Mouse (Mus musculus): ENCODE data around the gene Csf1. TPM values are rescaled to one million over a fixed set of nuclear protein-coding genes. Genes with fewer than 3 reads are reported as not detected.

The Csf1 gene
- polyA plus RNA-seq, 1 experiment = 2.8 TPM

DNA sequence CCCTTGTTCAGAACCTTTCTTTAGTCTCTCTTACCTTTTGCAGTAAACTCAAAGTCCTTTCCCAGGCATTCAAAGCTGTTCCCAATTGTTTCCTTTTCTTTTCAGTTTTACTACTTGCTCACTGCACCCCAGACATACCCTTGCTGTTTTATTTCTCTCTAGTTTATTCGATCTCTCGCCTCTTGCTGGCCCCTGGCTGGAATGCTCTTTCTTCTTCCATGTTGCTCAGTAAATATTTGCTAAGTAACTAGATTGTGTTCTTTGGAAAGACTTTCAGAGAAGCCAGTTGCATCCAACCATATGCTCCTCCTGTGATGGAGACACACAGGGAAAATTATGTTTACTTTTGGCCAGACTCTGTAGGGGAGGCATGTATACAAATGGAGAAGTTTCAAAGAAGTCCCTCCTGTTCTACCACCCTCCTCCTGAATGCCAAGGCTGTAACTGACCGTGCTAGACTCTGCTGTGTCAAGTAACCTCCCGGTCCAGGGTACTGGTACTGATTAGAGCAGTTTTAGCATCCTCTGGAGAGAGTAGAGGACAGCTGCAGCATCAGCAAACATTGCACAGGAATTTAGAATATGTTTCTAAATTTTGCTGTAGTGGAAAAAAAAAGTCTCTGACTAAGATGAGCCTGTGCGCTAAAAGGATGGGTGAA lies 45.9 kb downstream of the Csf1 start:
- H3K4me1 ChIP-seq (ENCODE audit: control insufficient read depth, insufficient read depth, low read length) = no peaks in the 10 kb centered on the region
- no peaks in the 10 kb centered on the region for H3K27me3 ChIP-seq (ENCODE audit: control insufficient read depth, insufficient read depth, low read length)
- no peak overlapping the region for H3K4me3 ChIP-seq (ENCODE audit: control insufficient read depth, low read depth, low read length)
- H3K27ac ChIP-seq (ENCODE audit: control insufficient read depth, insufficient read depth, low read depth, low read length) = no peak overlapping the region
- no peaks in the 10 kb centered on the region for H3K36me3 ChIP-seq (ENCODE audit: control insufficient read depth, insufficient read depth, low read length)
- no peak for TF ChIP-seq CTCF (IDR thresholded peaks at IDR 0.05; ENCODE audit: control insufficient read depth, insufficient read depth, insufficient replicate concordance, low read depth, low read length)
- no peak for TF ChIP-seq POLR2A (IDR thresholded peaks at IDR 0.05; ENCODE audit: control insufficient read depth, low read depth, low read length)

DNA sequence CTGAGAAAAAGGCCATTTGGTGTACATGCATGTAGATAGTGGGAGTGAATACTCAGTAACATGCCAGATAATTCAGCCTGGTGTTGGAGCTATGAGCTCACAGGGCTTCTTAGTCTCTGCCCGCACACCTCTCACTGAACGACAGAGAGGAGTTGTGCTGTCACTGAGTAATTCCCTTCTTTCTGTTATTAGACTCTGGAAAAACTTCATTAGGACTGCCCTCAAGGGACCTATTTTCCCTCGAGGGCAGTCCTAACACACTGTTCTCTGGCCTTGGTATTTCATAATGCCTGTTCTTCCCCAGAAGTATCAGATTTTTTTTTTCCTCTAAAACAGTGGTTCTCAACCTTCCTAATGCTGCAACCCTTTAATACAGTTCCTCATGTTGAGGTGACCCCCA lies 48.2 kb downstream of the Csf1 start:
- no peaks in the 10 kb centered on the region for H3K36me3 ChIP-seq (ENCODE audit: control insufficient read depth, insufficient read depth, low read length)
- H3K27ac ChIP-seq (ENCODE audit: control insufficient read depth, insufficient read depth, low read depth, low read length) = no peak overlapping the region
- H3K4me1 ChIP-seq (ENCODE audit: control insufficient read depth, insufficient read depth, low read length) = no peaks in the 10 kb centered on the region
- H3K27me3 ChIP-seq (ENCODE audit: control insufficient read depth, insufficient read depth, low read length) = no peaks in the 10 kb centered on the region
- H3K4me3 ChIP-seq (ENCODE audit: control insufficient read depth, low read depth, low read length) = no peak overlapping the region
- no peak for TF ChIP-seq POLR2A (IDR thresholded peaks at IDR 0.05; ENCODE audit: control insufficient read depth, low read depth, low read length)
- no peak for TF ChIP-seq CTCF (IDR thresholded peaks at IDR 0.05; ENCODE audit: control insufficient read depth, insufficient read depth, insufficient replicate concordance, low read depth, low read length)

DNA sequence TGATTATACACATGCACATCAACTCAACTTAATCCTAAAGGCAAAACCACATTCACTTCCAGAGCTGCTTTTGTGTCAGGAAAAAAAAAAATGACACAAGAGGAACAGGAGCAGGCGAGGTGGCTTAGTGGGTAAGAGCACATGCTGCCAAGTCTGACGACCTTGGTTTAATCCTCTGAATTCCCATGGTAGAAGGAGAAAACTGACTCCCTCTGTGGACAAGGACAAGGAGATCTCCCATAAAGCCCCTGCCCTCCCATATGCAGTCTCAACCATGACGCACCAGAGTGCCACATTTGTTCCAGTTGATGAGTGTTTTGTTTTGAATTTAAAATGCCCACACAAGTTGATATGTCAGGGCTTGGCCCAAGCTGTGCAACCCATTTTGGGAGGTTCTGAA lies 51.1 kb downstream of the Csf1 start:
- Histone ChIP-seq H3K27me3 (ENCODE audit: control insufficient read depth, insufficient read depth, low read length) (no peaks in the 10 kb centered on the region), H3K27ac (ENCODE audit: control insufficient read depth, insufficient read depth, low read depth, low read length) (no peak overlapping the region), H3K36me3 (ENCODE audit: control insufficient read depth, insufficient read depth, low read length) (no peaks in the 10 kb centered on the region), H3K4me3 (ENCODE audit: control insufficient read depth, low read depth, low read length) (no peak overlapping the region), H3K4me1 (ENCODE audit: control insufficient read depth, insufficient read depth, low read length) (no peaks in the 10 kb centered on the region; the same call in 1 of the 2 replicates)
- TF ChIP-seq POLR2A (IDR thresholded peaks at IDR 0.05; ENCODE audit: control insufficient read depth, low read depth, low read length) = no peak
- TF ChIP-seq CTCF (IDR thresholded peaks at IDR 0.05; ENCODE audit: control insufficient read depth, insufficient read depth, insufficient replicate concordance, low read depth, low read length) = no peak

DNA sequence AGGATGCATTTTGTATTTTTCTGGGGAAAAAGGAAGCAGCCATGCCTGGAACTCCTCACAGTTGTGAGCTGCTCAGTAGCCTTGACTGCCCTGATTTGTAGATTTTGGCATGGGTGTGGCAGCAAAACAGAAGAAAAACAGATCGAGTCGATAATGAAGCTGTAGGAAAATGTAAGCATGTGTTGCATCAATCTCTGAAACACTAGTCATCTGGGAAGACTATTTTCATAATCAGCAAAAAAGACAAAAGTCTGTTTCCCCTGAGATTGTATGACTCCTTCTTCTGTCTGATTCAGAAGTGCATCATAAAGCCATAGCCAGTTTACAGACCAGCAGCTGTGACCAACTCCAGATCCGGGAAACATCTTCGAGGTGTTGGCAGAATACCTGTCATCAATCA lies 53.0 kb downstream of the Csf1 start:
- no peak overlapping the region for H3K27ac ChIP-seq (ENCODE audit: control insufficient read depth, insufficient read depth, low read depth, low read length)
- TF ChIP-seq CTCF (IDR thresholded peaks at IDR 0.05; ENCODE audit: control insufficient read depth, insufficient read depth, insufficient replicate concordance, low read depth, low read length) (no peak), POLR2A (IDR thresholded peaks at IDR 0.05; ENCODE audit: control insufficient read depth, low read depth, low read length) (no peak)
- no peaks in the 10 kb centered on the region for H3K27me3 ChIP-seq (ENCODE audit: control insufficient read depth, insufficient read depth, low read length)
- H3K36me3 ChIP-seq (ENCODE audit: control insufficient read depth, insufficient read depth, low read length) = no peaks in the 10 kb centered on the region
- peaks cover 4% of the 10 kb centered on the region; the same call in 1 of the 2 replicates for H3K4me1 ChIP-seq (ENCODE audit: control insufficient read depth, insufficient read depth, low read length)
- H3K4me3 ChIP-seq (ENCODE audit: control insufficient read depth, low read depth, low read length) = no peak overlapping the region

- H3K27me3 ChIP-seq (ENCODE audit: control insufficient read depth, insufficient read depth, low read length) = no peaks in the 10 kb centered on the region
- H3K4me1 ChIP-seq (ENCODE audit: control insufficient read depth, insufficient read depth, low read length) = peaks cover 4% of the 10 kb centered on the region; the same call in 1 of the 2 replicates
- H3K36me3 ChIP-seq (ENCODE audit: control insufficient read depth, insufficient read depth, low read length) = no peaks in the 10 kb centered on the region
- TF ChIP-seq CTCF (IDR thresholded peaks at IDR 0.05; ENCODE audit: control insufficient read depth, insufficient read depth, insufficient replicate concordance, low read depth, low read length) = no peak
- TF ChIP-seq POLR2A (IDR thresholded peaks at IDR 0.05; ENCODE audit: control insufficient read depth, low read depth, low read length) = no peak
- H3K4me3 ChIP-seq (ENCODE audit: control insufficient read depth, low read depth, low read length) = no peak overlapping the region
- H3K27ac ChIP-seq (ENCODE audit: control insufficient read depth, insufficient read depth, low read depth, low read length) = no peak overlapping the region
Measured at GRCm38 (mm10) chr3:107706164-107706563, 54.1 kb downstream of the Csf1 start.

DNA sequence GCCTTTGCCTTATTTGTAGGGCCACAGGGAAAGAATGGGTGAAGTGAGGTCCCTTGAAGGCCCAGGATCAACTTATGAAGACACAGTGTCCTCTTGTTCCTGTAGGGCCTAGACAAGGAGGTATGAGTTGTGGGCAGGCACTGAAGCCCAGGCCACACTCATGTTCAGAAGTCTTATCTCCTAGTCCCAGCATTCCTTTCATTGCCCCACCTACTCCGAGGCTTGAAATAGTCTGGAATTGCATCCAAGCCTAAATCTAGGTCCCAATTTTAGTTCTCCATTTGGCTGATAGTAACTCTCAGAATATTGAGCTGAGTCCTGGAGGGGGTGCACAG lies 55.9 kb downstream of the Csf1 start:
- Histone ChIP-seq H3K4me1 (ENCODE audit: control insufficient read depth, insufficient read depth, low read length) (peaks cover 4% of the 10 kb centered on the region; the same call in 1 of the 2 replicates), H3K27me3 (ENCODE audit: control insufficient read depth, insufficient read depth, low read length) (no peaks in the 10 kb centered on the region), H3K4me3 (ENCODE audit: control insufficient read depth, low read depth, low read length) (no peak overlapping the region), H3K27ac (ENCODE audit: control insufficient read depth, insufficient read depth, low read depth, low read length) (no peak overlapping the region; the same call in 1 of the 2 replicates), H3K36me3 (ENCODE audit: control insufficient read depth, insufficient read depth, low read length) (no peaks in the 10 kb centered on the region)
- TF ChIP-seq POLR2A (IDR thresholded peaks at IDR 0.05; ENCODE audit: control insufficient read depth, low read depth, low read length) (no peak), CTCF (IDR thresholded peaks at IDR 0.05; ENCODE audit: control insufficient read depth, insufficient read depth, insufficient replicate concordance, low read depth, low read length) (no peak)

DNA sequence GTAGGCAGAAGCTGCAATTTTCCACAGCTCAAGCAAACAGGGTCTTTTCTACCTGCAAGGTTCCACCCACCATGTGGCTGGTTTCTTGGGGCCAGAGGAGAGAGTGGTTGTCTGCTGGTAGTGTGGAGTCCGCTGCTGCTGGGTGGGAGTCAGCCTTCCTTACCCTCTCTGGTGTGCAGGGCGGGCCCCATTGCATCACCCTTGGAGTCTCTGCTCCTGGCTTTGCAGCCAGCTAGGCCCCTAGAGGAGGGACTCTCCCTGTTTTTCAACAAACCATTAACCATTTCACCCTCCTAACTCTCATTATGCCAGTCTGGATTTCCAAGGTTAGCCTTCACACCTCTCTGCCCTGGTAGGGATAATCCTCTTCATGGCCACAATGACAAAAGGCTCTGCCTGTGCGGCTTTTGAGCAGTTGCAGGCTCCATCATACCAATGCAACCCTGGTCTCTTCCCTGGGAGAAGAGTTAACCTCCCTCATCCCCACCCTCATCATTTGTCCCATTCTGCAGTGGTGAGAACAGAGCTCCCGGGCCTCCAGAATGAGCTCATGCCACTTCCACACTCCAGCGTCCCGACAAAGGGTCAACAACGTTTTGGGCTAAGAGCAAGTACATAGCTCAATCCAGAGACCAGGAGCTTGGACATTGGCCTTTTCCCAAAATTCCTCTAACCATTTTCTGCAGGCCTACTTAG lies 56.4 kb downstream of the Csf1 start:
- Histone ChIP-seq H3K4me1 (ENCODE audit: control insufficient read depth, insufficient read depth, low read length) (peaks cover 4% of the 10 kb centered on the region; the same call in 1 of the 2 replicates), H3K27ac (ENCODE audit: control insufficient read depth, insufficient read depth, low read depth, low read length) (peak overlapping the region; percentile 59), H3K4me3 (ENCODE audit: control insufficient read depth, low read depth, low read length) (no peak overlapping the region), H3K27me3 (ENCODE audit: control insufficient read depth, insufficient read depth, low read length) (no peaks in the 10 kb centered on the region), H3K36me3 (ENCODE audit: control insufficient read depth, insufficient read depth, low read length) (no peaks in the 10 kb centered on the region)
- no peak for TF ChIP-seq CTCF (IDR thresholded peaks at IDR 0.05; ENCODE audit: control insufficient read depth, insufficient read depth, insufficient replicate concordance, low read depth, low read length)
